Mouse (Mus musculus): ENCODE results near the gene Zfp84.

Zfp84 gene

GRCm38 (mm10) chr7:29818619-29819254 is 50.4 kb downstream of the Zfp84 start:
- DNase-seq = peak; percentile 64 to 67

GRCm38 (mm10) chr7:29828001-29828400 is 59.6 kb downstream of the Zfp84 start:
- no peak for DNase-seq
